Comparison of ENCODE assay signal across 9 mouse cellular contexts in genomic region chr5:72916851-72917250, GRCm38 (mm10). TPM values are rescaled to one million over a fixed set of nuclear protein-coding genes. Genes with fewer than 3 reads are reported as not detected.
A peak's percentile ranks its signal among the peaks of the same experiment; 100 is the strongest.
DNase-seq lines count a peak whose midpoint lies in the region; ATAC-seq lines count a peak whose summit lies in the region.
"Had no signal": no experiment of that assay in that cellular context is flagged by ENCODE, and none has a peak within 500 bp of the region (broad histone marks: within the 10 kb centered on the region; RNA-seq: fewer than 3 reads in every experiment).

No protein-coding gene starts in this region.

- H3K4me1 ChIP-seq in forebrain, embryonic 15.5 days: peaks cover 42% of the 10 kb centered on the region
- H3K4me1 ChIP-seq in limb, embryonic 12.5 days (replicated peaks): peaks cover 22% of the 10 kb centered on the region
- H3K4me1 ChIP-seq in stomach, embryonic 15.5 days: peaks cover 16% of the 10 kb centered on the region

- peak; percentile 38 for DNase-seq in lung, postnatal 25 days (ENCODE audit: low spot score)
- DNase-seq in lung, postnatal 14 days: no peak
- no peak for DNase-seq in yolk sac, embryonic 10.5 days (ENCODE audit: low spot score)
- DNase-seq in adrenal gland, adult 2 months: no peak

- no peak overlapping the region for H3K4me3 ChIP-seq in forebrain, embryonic 15.5 days
- H3K4me3 ChIP-seq in limb, embryonic 12.5 days (replicated peaks): no peak overlapping the region
- H3K4me3 ChIP-seq in stomach, embryonic 15.5 days (replicated peaks): peak overlapping the region; percentile 97; the same call in 1 of the 2 replicates

- no peaks in the 10 kb centered on the region for H3K27me3 ChIP-seq in forebrain, embryonic 15.5 days
- peaks cover 4% of the 10 kb centered on the region for H3K27me3 ChIP-seq in limb, embryonic 12.5 days
- no peaks in the 10 kb centered on the region for H3K27me3 ChIP-seq in stomach, embryonic 15.5 days (replicated peaks)

- no peak overlapping the region for H3K27ac ChIP-seq in forebrain, embryonic 15.5 days (replicated peaks)
- H3K27ac ChIP-seq in limb, embryonic 12.5 days: no peak overlapping the region
- peak overlapping the region; percentile 62; the same call in 1 of the 2 replicates for H3K27ac ChIP-seq in stomach, embryonic 15.5 days

- H3K9ac ChIP-seq in forebrain, embryonic 15.5 days (replicated peaks): no peak overlapping the region
- no peak overlapping the region for H3K9ac ChIP-seq in limb, embryonic 12.5 days (replicated peaks)
- no peak overlapping the region for H3K9ac ChIP-seq in stomach, embryonic 15.5 days

- H3K9me3 ChIP-seq in forebrain, embryonic 15.5 days: no peaks in the 10 kb centered on the region
- H3K9me3 ChIP-seq in limb, embryonic 12.5 days: no peaks in the 10 kb centered on the region
- H3K9me3 ChIP-seq in stomach, embryonic 15.5 days: no peaks in the 10 kb centered on the region

- ATAC-seq in forebrain, embryonic 15.5 days (replicated peaks): no peak
- ATAC-seq in limb, embryonic 12.5 days (ENCODE audit: insufficient number of reproducible peaks, insufficient read depth, low FRiP score, low TSS enrichment, low read depth): no peak
- no peak for ATAC-seq in stomach, embryonic 15.5 days (ENCODE audit: insufficient read depth, low FRiP score, low read depth)

- no peaks in the 10 kb centered on the region for H3K36me3 ChIP-seq in forebrain, embryonic 15.5 days
- H3K36me3 ChIP-seq in limb, embryonic 12.5 days: no peaks in the 10 kb centered on the region
- H3K36me3 ChIP-seq in stomach, embryonic 15.5 days: no peaks in the 10 kb centered on the region

- 61% methylated on average over 1 of the region's 1 CpGs for WGBS in forebrain, embryonic 15.5 days
- WGBS in limb, embryonic 12.5 days: 64% methylated on average over 1 of the region's 1 CpGs
- 13% methylated on average over 1 of the region's 1 CpGs for WGBS in stomach, embryonic 15.5 days

- peak overlapping the region; percentile 61 for H3K4me2 ChIP-seq in forebrain, embryonic 15.5 days (replicated peaks)
- peak overlapping the region; percentile 59 for H3K4me2 ChIP-seq in limb, embryonic 12.5 days
- H3K4me2 ChIP-seq in stomach, embryonic 15.5 days: peak overlapping the region; percentile 61

RNA-seq across cellular contexts. Expression of gene Slain2, which starts 2.7 kb away (rescaled TPM):
- polyA plus RNA-seq in forebrain, embryonic 15.5 days (2015; fragmentation: Nextera tagmentation; extraction: Ambion mirVana): 17.9 and 18.4 TPM in 2 replicates
- polyA plus RNA-seq in limb, embryonic 12.5 days (2016; fragmentation: Nextera tagmentation; extraction: Ambion mirVana): 21.2 and 24.2 TPM in 2 replicates
- 15.2 and 16.2 TPM in 2 replicates for polyA plus RNA-seq in stomach, embryonic 15.5 days (2015; fragmentation: Nextera tagmentation; extraction: Ambion mirVana)
- 10 to 100 TPM; 52.5 to 83.4 TPM for total RNA-seq in adrenal gland, adult 2 months (2021)
- polyA plus RNA-seq in adrenal gland, adult 2 months (2012; rRNA removed): 13.8 and 15.9 TPM in 2 replicates

RNA-seq across cellular contexts. Expression of gene Tec, which starts 48.6 kb away (rescaled TPM):
- 3.5 and 3.7 TPM in 2 replicates for polyA plus RNA-seq in forebrain, embryonic 15.5 days (2015; fragmentation: Nextera tagmentation; extraction: Ambion mirVana)
- polyA plus RNA-seq in limb, embryonic 12.5 days (2016; fragmentation: Nextera tagmentation; extraction: Ambion mirVana): 2.5 and 3.4 TPM in 2 replicates
- polyA plus RNA-seq in stomach, embryonic 15.5 days (2015; fragmentation: Nextera tagmentation; extraction: Ambion mirVana): 9.9 and 10.8 TPM in 2 replicates
- 1 to 10 TPM; 2.9 to 3.1 TPM for total RNA-seq in adrenal gland, adult 2 months (2021)
- polyA plus RNA-seq in adrenal gland, adult 2 months (2012; rRNA removed): 0.26 and 0.51 TPM in 2 replicates

RNA-seq across cellular contexts. Expression of gene Gm10135, which starts 57.7 kb away (rescaled TPM):
- not detected in 2 replicates for polyA plus RNA-seq in forebrain, embryonic 15.5 days (2015; fragmentation: Nextera tagmentation; extraction: Ambion mirVana)
- not detected in 2 replicates for polyA plus RNA-seq in limb, embryonic 12.5 days (2016; fragmentation: Nextera tagmentation; extraction: Ambion mirVana)
- polyA plus RNA-seq in stomach, embryonic 15.5 days (2015; fragmentation: Nextera tagmentation; extraction: Ambion mirVana): not detected in 2 replicates
- total RNA-seq in adrenal gland, adult 2 months (2021): not detected
- not detected in 2 replicates for polyA plus RNA-seq in adrenal gland, adult 2 months (2012; rRNA removed)
- total RNA-seq: layer of hippocampus, postnatal 25 days had no signal
- polyA plus RNA-seq: embryonic facial prominence, embryonic 11.5 days had no signal
